Mouse (Mus musculus) midbrain, embryonic 16.5 days (tissue): ENCODE results near the gene Msantd1. TPM values are rescaled to one million over a fixed set of nuclear protein-coding genes. Genes with fewer than 3 reads are reported as not detected.

Source experiments
- ATAC-seq: fragments of 200-750 bp; cut with Nextera tagmentation; 2 replicates; pipeline ENCODE4 v1.8.0; 2017; ENCODE audit warnings: moderate TSS enrichment
- H3K27ac ChIP-seq: fragments of 300-500 bp; sonication (generic); 2 replicates; pipeline ENCODE4 v1.5.1; 2014; ENCODE audit warnings: mild to moderate bottlenecking, low read length, mixed read lengths
- H3K27me3 ChIP-seq: fragments of 300-500 bp; sonication (generic); 2 replicates; pipeline ENCODE4 v1.6.1; 2014; ENCODE audit warnings: low read depth, low read length, mixed read lengths; ENCODE audit not compliant: control insufficient read depth, insufficient read depth
- H3K36me3 ChIP-seq: fragments of 300-500 bp; sonication (generic); 2 replicates; pipeline ENCODE4 v1.6.1; 2014; ENCODE audit warnings: mild to moderate bottlenecking, low read length, moderate library complexity, mixed read lengths; ENCODE audit not compliant: control insufficient read depth, insufficient read depth
- H3K4me1 ChIP-seq: fragments of 300-500 bp; sonication (generic); 2 replicates; pipeline ENCODE4 v1.6.1; 2014; ENCODE audit warnings: mild to moderate bottlenecking, low read length, mixed read lengths; ENCODE audit not compliant: control insufficient read depth, insufficient read depth
- H3K4me2 ChIP-seq: fragments of 300-500 bp; sonication (generic); 2 replicates; pipeline ENCODE4 v1.6.1; 2014; ENCODE audit warnings: mild to moderate bottlenecking, low read length, mixed read lengths
- H3K4me3 ChIP-seq: fragments of 300-500 bp; sonication (generic); 2 replicates; pipeline ENCODE4 v1.5.1; 2014; ENCODE audit warnings: low read depth, mild to moderate bottlenecking, low read length, moderate library complexity, mixed read lengths
- H3K9ac ChIP-seq: fragments of 300-500 bp; sonication (generic); 2 replicates; pipeline ENCODE4 v1.6.1; 2014; ENCODE audit warnings: low read depth, low read length, mixed read lengths
- H3K9me3 ChIP-seq: fragments of 300-500 bp; sonication (generic); replicated peaks from 2 replicates; pipeline ENCODE4 v1.6.1; 2014; ENCODE audit warnings: mild to moderate bottlenecking, low read length, mixed read lengths; ENCODE audit not compliant: control insufficient read depth, poor library complexity, severe bottlenecking
- WGBS: fragments of 180-500 bp; shearing (Covaris S2); extraction: QIAGEN DNeasy Blood & Tissue Kit; methylation state at CpG from one replicate; pipeline ENCODE4 v1.1.7; 2014; 5-methylcytosine and 5-hydroxymethylcytosine counted together
- polyA plus RNA-seq: library from polyadenylated mRNA; unstranded; fragments of >200 nt; fragmentation: Nextera tagmentation; extraction: Ambion mirVana; gene quantifications from 2 replicates; pipeline ENCODE4 v1.2.1, GENCODE M21; 2015

The Msantd1 gene
- polyA plus RNA-seq, 1 experiment from 2014 or later: 8.9 TPM

DNA sequence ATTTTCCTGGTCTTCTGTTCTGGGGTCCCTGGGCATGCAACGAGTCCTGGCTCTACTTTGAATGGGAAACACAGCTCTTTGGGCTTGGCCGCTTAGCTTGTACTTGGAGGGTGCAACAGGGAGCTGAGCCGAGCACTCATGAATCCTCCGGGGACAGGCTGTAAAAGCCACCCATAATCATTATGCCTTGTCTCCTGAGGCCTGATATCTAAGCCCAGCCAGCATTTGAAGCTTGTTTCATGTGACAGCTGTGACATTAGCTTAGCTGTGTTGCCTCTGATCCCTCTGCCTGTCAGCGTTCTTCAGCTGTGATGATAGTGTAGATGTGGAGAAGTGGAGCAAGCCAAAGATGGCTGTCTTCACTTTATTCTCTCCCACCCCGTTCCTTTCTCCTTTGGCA, 46.7 kb downstream of the Msantd1 start:
- Histone ChIP-seq H3K4me1 (peaks cover 52% of the 10 kb centered on the region), H3K27me3 (no peaks in the 10 kb centered on the region), H3K4me2 (peak overlapping the region; percentile 24), H3K9me3 (no peaks in the 10 kb centered on the region), H3K36me3 (no peaks in the 10 kb centered on the region), H3K4me3 (no peak overlapping the region), H3K9ac (no peak overlapping the region), H3K27ac (peak overlapping the region; percentile 19; the same call in 1 of the 2 replicates)
- 36% methylated on average over 6 of the region's 6 CpGs for WGBS
- ATAC-seq: no peak

DNA sequence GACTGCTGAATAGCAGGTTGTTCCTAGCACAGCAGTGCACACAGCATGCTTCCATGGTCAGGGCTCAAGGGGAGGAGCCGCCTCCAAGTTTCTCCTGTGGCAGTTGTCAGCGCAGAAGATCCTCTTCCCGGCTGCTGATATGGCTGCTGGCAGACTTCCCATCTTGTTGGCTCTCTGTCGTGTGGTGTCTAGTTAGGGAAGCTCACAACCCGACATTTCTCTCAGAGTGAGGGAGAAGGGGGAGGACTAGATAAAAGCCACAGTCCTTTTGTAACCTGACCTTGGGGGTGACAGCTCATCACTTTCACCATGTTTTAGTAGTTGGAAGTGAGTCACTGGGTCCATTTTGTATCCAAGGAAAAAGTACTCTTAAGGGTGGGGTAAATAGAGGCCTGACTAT, 47.8 kb downstream of the Msantd1 start:
- Histone ChIP-seq H3K27me3 (no peaks in the 10 kb centered on the region), H3K4me1 (peaks cover 44% of the 10 kb centered on the region), H3K4me3 (no peak overlapping the region), H3K9ac (no peak overlapping the region), H3K4me2 (no peak overlapping the region), H3K36me3 (no peaks in the 10 kb centered on the region), H3K9me3 (no peaks in the 10 kb centered on the region), H3K27ac (no peak overlapping the region; the same call in 1 of the 2 replicates)
- 63% methylated on average over 5 of the region's 5 CpGs for WGBS
- ATAC-seq: no peak

DNA sequence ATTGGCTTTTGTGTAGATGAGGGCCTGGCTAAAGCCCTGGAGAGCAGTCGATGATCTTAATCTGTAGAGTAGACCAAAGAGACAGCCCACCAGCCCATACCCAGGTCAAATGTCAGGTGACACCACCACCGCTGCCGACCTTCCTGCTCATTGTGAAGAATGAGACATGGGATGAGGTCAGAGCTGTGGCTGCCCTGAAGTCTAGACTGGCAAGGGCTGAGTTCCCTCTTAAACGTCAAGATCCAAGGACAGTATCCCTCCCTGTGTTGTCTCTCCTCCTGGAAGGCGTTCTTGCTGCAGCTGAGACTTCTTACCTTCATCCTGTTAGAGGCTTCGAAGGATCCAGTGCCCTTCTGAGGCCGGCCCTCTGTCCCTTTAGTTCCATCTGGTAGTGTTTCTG, 48.3 kb downstream of the Msantd1 start:
- Histone ChIP-seq H3K4me3 (no peak overlapping the region), H3K27me3 (no peaks in the 10 kb centered on the region), H3K9me3 (no peaks in the 10 kb centered on the region), H3K4me1 (peaks cover 39% of the 10 kb centered on the region), H3K9ac (no peak overlapping the region), H3K36me3 (no peaks in the 10 kb centered on the region), H3K4me2 (no peak overlapping the region), H3K27ac (no peak overlapping the region)
- ATAC-seq: no peak
- 86% methylated on average over 7 of the region's 7 CpGs for WGBS

DNA sequence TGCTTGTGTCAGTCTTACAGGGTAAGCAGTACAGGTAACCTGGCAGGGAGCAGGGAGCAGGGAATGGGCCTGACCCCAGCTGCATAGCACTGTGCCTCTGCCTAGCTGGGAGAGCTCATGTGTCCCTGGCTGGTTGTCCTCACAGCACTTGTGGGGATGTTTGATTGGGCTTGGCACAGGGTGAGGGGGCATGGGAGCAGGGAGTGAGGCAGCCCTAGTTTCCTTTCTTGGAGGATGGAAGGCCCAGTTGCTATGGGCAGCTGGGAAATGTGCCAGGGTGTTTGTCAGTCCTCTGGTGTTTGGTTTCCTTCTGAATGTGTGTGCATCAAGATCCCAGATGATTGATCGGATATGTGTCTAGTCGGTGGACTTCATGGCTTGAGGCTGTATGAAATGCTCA, 49.2 kb downstream of the Msantd1 start:
- ATAC-seq: peak; percentile 56; the same call in 1 of the 2 replicates
- Histone ChIP-seq H3K4me1 (peaks cover 32% of the 10 kb centered on the region), H3K9me3 (no peaks in the 10 kb centered on the region), H3K4me2 (no peak overlapping the region), H3K27ac (no peak overlapping the region), H3K9ac (no peak overlapping the region), H3K36me3 (no peaks in the 10 kb centered on the region), H3K27me3 (no peaks in the 10 kb centered on the region), H3K4me3 (no peak overlapping the region)
- WGBS: 70% methylated on average over 2 of the region's 2 CpGs

DNA sequence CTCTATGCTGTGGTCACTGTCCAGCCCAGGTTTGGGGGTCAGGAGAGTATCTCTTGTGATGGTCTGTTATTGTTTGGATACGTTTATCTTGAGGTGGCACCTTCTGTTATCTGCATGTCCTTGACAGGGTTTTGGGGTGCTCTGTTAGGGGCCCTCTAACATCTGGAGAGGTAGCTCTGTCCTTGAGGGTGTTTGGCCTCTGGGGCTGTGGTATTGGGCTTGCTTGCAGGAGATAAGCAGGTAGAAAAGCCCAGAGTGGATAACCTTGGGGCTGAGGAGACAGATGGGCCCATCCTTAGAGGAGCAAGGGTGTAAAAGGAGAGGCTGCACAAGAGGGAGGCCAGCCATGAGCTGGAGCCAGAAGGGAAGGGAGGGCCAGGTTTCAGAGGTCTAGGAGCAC, 52.2 kb downstream of the Msantd1 start:
- Histone ChIP-seq H3K4me1 (peaks cover 21% of the 10 kb centered on the region), H3K36me3 (no peaks in the 10 kb centered on the region)
- WGBS: 85% methylated on average over 1 of the region's 1 CpGs

DNA sequence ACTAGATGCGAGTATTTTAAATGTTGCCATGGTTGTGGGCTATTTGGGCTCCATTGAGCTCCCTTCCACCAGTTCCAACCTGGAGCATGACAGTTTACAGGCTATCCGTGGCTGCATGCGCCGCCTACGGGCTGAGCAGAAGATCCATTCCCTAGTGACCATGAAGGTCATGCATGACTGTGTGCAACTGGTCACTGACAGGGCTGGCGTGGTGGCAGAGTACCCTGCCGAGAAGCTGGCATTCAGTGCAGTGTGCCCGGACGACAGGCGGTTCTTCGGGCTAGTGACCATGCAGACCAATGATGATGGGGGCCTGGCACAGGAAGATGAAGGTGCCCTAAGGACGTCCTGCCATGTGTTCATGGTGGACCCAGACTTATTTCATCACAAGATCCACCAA, 57.7 kb downstream of the Msantd1 start:
- Histone ChIP-seq H3K36me3 (peaks cover 17% of the 10 kb centered on the region; the same call in 1 of the 2 replicates), H3K9ac (no peak overlapping the region), H3K4me1 (no peaks in the 10 kb centered on the region), H3K27me3 (no peaks in the 10 kb centered on the region), H3K4me3 (no peak overlapping the region), H3K27ac (no peak overlapping the region), H3K4me2 (no peak overlapping the region), H3K9me3 (no peaks in the 10 kb centered on the region)
- WGBS: 93% methylated on average over 12 of the region's 12 CpGs
- no peak for ATAC-seq

More for the DNA sequence above, 52.2 kb downstream of the Msantd1 start:
- Histone ChIP-seq H3K27me3 (no peaks in the 10 kb centered on the region), H3K9me3 (no peaks in the 10 kb centered on the region), H3K4me3 (no peak overlapping the region), H3K27ac (no peak overlapping the region), H3K4me2 (no peak overlapping the region), H3K9ac (no peak overlapping the region)
- ATAC-seq: no peak

DNA sequence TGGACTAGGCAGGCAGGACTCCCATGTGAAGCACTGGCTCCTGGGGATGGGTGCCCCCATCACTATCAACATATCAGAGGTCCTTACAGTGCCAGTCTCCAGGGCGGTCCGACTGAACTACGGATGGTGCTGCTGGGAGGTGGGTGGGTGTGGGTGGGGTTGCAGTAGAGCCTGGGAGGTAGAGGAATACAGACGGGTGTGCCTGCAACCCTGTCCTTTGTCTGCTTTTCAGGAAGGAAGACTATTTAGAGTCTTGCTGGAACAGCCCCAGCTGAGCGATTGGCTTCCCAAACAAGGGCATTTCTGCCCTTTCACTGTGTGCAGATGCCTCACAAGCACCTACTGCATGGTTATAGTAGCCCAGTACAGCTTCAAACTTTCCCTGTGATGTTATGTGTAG, 60.6 kb downstream of the Msantd1 start:
- Histone ChIP-seq H3K4me2 (no peak overlapping the region), H3K4me1 (no peaks in the 10 kb centered on the region), H3K4me3 (no peak overlapping the region), H3K27me3 (no peaks in the 10 kb centered on the region), H3K27ac (no peak overlapping the region), H3K9me3 (no peaks in the 10 kb centered on the region), H3K9ac (no peak overlapping the region), H3K36me3 (peaks cover 17% of the 10 kb centered on the region; the same call in 1 of the 2 replicates)
- no peak for ATAC-seq
- 86% methylated on average over 5 of the region's 5 CpGs for WGBS

DNA sequence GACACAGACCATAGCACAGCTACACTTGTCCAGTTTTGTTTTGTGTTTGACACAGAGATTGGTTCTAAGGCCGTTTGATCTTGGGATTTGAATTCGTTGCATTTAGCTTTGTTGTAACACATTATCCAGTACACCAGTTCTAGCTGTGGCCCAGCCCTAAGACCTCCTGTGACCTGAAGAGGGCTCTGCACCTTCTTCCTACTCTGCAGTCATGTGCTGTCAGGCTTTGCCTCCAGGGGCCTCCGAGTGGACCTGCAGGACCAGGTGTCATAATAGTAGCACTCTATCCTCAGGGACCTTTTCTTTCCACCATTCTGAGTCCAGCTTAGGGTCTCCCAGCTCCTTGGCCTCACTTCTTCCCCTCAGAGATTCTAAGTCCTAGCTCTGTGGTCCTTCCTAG, 64.7 kb downstream of the Msantd1 start:
- ATAC-seq: no peak
- H3K4me1 ChIP-seq: no peaks in the 10 kb centered on the region
- no peak overlapping the region for H3K9ac ChIP-seq
- H3K4me3 ChIP-seq: no peak overlapping the region
- H3K36me3 ChIP-seq: peaks cover 24% of the 10 kb centered on the region
- H3K4me2 ChIP-seq: no peak overlapping the region
- no peaks in the 10 kb centered on the region for H3K9me3 ChIP-seq
- no peaks in the 10 kb centered on the region for H3K27me3 ChIP-seq
- no peak overlapping the region for H3K27ac ChIP-seq
- 89% methylated on average over 3 of the region's 3 CpGs for WGBS
